Mouse (Mus musculus) v-Abl transformed pro-B cells (cell line): ENCODE results near the gene Serpina3i.

Experiments
- in situ Hi-C, 2 experiments: fragments of 400-800 bp; cut with MboI; formaldehyde crosslinking; loops; one replicate each; pipeline ENCODE4 v1.15.1; 2025; ENCODE audit not compliant: unreplicated experiment in 2 of 2

The Serpina3i gene

DNA sequence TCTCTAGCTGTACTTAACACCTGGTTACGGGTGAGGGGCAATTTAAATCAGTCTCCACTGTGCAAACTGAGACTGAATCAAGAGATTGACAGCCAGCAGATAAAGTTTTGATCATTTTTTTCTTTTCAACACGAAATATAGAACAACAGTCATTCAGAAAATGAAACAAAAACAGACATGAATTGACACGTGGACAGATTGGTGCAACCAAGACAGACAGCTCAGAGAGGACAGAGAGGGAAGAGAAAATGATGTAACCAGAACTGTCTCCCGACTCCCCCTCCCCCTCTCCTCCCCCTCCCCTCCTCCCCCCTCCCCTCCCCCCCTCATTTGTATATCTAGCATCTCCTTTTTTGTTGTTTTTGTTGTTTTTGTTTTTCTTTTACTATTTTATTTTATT lies 26.9 kb downstream of the Serpina3i start:
- in situ Hi-C loops: no loop called here

DNA sequence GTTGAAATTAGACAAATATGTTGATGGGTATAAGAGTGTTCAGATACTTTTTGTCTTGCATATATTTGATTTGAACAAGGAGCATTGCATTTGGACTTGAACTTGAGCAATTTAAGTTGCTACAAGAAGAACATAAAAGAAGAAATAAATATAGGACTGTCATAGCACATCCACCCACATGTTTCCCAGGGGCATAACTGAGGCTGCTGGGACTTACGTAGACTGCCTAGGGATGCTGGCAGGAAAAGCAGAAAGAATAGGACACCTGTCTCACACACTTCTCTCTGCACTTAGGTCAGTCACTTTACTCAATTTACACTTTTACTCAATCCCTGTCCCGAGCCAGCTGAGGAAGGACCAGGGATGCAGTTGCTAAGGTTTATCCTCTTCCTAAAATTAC lies 31.0 kb downstream of the Serpina3i start:
- in situ Hi-C loops: no loop called here

DNA sequence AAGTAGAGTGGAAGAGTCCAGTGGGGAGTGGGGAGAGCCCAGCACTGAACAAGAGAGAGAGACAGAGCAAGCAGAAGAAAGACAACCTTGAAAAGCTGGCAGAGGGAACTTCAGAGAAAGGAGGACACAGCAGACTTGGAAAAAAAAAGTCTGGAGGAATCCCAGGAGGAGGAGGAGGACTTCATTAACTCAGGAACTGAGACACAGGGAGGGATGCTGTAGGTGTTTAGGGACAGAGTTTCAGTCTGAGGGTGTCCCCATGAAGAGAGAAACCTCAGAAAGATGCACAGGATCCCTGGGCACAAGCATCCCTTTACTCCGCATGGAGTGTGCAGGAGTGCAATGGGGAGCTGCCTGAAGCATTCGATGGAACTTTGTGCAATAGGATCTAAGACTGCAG lies 35.1 kb downstream of the Serpina3i start:
- in situ Hi-C loops: no loop called here

DNA sequence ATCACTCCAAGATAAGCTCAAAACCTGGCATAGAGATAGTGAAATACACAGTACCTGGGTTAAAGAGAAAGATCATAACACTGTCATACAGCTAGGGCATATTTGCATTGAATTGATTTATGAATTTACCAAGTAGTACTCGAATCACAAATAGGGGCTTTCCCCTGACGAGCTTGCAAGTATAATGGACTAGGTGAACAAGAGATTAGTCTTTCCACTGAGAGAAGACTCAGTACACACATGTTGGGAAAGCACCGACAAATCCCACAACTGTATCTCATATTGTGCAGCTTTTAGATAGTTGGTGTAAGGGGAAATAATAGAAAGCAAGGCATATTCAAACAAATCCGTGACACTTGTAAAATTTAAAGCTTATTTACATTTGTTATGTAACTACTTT lies 43.1 kb downstream of the Serpina3i start:
- in situ Hi-C loops: no loop called here

DNA sequence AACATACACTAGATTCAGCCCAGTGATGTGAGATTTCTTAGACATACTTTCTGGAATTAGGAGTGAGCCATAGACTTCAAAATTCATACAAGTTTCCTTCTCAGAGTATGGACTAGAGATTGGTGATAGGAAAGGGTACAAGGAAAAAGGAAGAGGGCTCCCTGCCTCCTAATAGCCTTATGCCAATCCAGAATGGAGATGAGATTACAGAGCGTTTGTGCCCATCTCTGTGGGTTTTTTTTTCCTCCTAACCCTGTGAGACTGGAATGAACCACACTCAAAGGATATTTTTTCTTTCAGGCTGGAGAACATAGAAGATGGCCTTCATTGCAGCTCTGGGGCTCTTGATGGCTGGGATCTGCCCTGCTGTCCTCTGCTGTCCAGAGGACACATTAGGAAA lies 51.3 kb downstream of the Serpina3i start, which contains the start of gene Serpina3j:
Gene Serpina3j (plus strand): TSS at position 301 of the 400 bp plus-strand sequence.
- in situ Hi-C loops: no loop called here
